Mouse (Mus musculus) lung, embryonic 16.5 days (tissue): ENCODE measurements around the gene Pafah1b3. TPM values are rescaled to one million over a fixed set of nuclear protein-coding genes. Genes with fewer than 3 reads are reported as not detected.

Experiments
- ATAC-seq: fragments of 200-750 bp; cut with Nextera tagmentation; 2 replicates; pipeline ENCODE4 v1.8.0; 2017; ENCODE audit warnings: low read depth, mild to moderate bottlenecking, moderate library complexity
- H3K27ac ChIP-seq: fragments of 300-500 bp; sonication (generic); 2 replicates; pipeline ENCODE4 v1.5.1; 2014; ENCODE audit warnings: mild to moderate bottlenecking, control low read depth, low read length
- H3K27me3 ChIP-seq: fragments of 300-500 bp; sonication (generic); 2 replicates; pipeline ENCODE4 v1.6.1; 2014; ENCODE audit warnings: low read depth, low read length, mixed read lengths; ENCODE audit not compliant: control insufficient read depth, insufficient read depth
- H3K36me3 ChIP-seq: fragments of 300-500 bp; sonication (generic); 2 replicates; pipeline ENCODE4 v1.6.1; 2014; ENCODE audit warnings: low read length; ENCODE audit not compliant: control insufficient read depth, insufficient read depth
- H3K4me1 ChIP-seq: fragments of 300-500 bp; sonication (generic); replicated peaks from 2 replicates; pipeline ENCODE4 v1.6.1; 2014; ENCODE audit warnings: low read length, mixed read lengths; ENCODE audit not compliant: control insufficient read depth, insufficient read depth
- H3K4me2 ChIP-seq: fragments of 300-500 bp; sonication (generic); 2 replicates; pipeline ENCODE4 v1.6.1; 2014; ENCODE audit warnings: low read depth, low read length, control low read depth
- H3K4me3 ChIP-seq: fragments of 300-500 bp; sonication (generic); 2 replicates; pipeline ENCODE4 v1.5.1; 2014; ENCODE audit warnings: mild to moderate bottlenecking, low read length, control low read depth
- H3K9ac ChIP-seq: fragments of 300-500 bp; sonication (generic); 2 replicates; pipeline ENCODE4 v1.6.1; 2014; ENCODE audit warnings: low read length, control low read depth
- H3K9me3 ChIP-seq: fragments of 300-500 bp; sonication (generic); 2 replicates; pipeline ENCODE4 v1.6.1; 2016; ENCODE audit warnings: low read length; ENCODE audit not compliant: control insufficient read depth
- WGBS: fragments of 180-500 bp; shearing (Covaris S2); extraction: QIAGEN DNeasy Blood & Tissue Kit; methylation state at CpG from one replicate; pipeline ENCODE4 v1.1.7; 2014; 5-methylcytosine and 5-hydroxymethylcytosine counted together
- polyA plus RNA-seq: library from polyadenylated mRNA; unstranded; fragments of >200 nt; fragmentation: Nextera tagmentation; extraction: Ambion mirVana; gene quantifications from 2 replicates; pipeline ENCODE4 v1.2.1, GENCODE M21; 2015

Gene Pafah1b3
- polyA plus RNA-seq, 1 experiment from 2014 or later: 170 TPM

GRCm38 (mm10) chr7:25279861-25280791 lies 17.7 kb downstream of the Pafah1b3 start:
- Histone ChIP-seq H3K4me2 (peak overlapping the region; percentile 90), H3K4me3 (peak overlapping the region; percentile 66), H3K27me3 (no peaks in the 10 kb centered on the region), H3K4me1 (peaks cover 54% of the 10 kb centered on the region), H3K9ac (peak overlapping the region; percentile 79), H3K9me3 (no peaks in the 10 kb centered on the region), H3K36me3 (peaks cover 4% of the 10 kb centered on the region), H3K27ac (peak overlapping the region; percentile 99)
- peak; percentile 2 for ATAC-seq
- WGBS: 0% methylated on average over 6 of the region's 6 CpGs

GRCm38 (mm10) chr7:25279076-25279860 lies 18.5 kb downstream of the Pafah1b3 start:
- Histone ChIP-seq H3K9me3 (no peaks in the 10 kb centered on the region), H3K27ac (peak overlapping the region; percentile 99), H3K4me3 (peak overlapping the region; percentile 66), H3K4me1 (peaks cover 48% of the 10 kb centered on the region), H3K4me2 (peak overlapping the region; percentile 90), H3K27me3 (no peaks in the 10 kb centered on the region), H3K36me3 (no peaks in the 10 kb centered on the region), H3K9ac (peak overlapping the region; percentile 79)
- peak; percentile 51 for ATAC-seq
- WGBS: under 1% methylated on average over 36 of the region's 49 CpGs

GRCm38 (mm10) chr7:25278341-25279075 lies 19.3 kb downstream of the Pafah1b3 start:
- H3K4me1 ChIP-seq: peaks cover 41% of the 10 kb centered on the region

GRCm38 (mm10) chr7:25277998-25278340 lies 19.8 kb downstream of the Pafah1b3 start:
- WGBS: 4% methylated on average over 4 of the region's 4 CpGs
- peak overlapping the region; percentile 79 for H3K9ac ChIP-seq
- H3K4me1 ChIP-seq: peaks cover 36% of the 10 kb centered on the region
- peak overlapping the region; percentile 90 for H3K4me2 ChIP-seq
- no peaks in the 10 kb centered on the region for H3K36me3 ChIP-seq
- no peak for ATAC-seq
- no peaks in the 10 kb centered on the region for H3K27me3 ChIP-seq
- no peaks in the 10 kb centered on the region for H3K9me3 ChIP-seq
- H3K4me3 ChIP-seq: peak overlapping the region; percentile 66
- H3K27ac ChIP-seq: peak overlapping the region; percentile 99

More at GRCm38 (mm10) chr7:25278341-25279075, 19.3 kb downstream of the Pafah1b3 start:
- H3K9me3 ChIP-seq: no peaks in the 10 kb centered on the region
- WGBS: under 1% methylated on average over 52 of the region's 60 CpGs
- peak overlapping the region; percentile 90 for H3K4me2 ChIP-seq
- H3K4me3 ChIP-seq: peak overlapping the region; percentile 66
- H3K27ac ChIP-seq: peak overlapping the region; percentile 99
- H3K9ac ChIP-seq: peak overlapping the region; percentile 79
- no peaks in the 10 kb centered on the region for H3K36me3 ChIP-seq
- peak; percentile 66 for ATAC-seq
- H3K27me3 ChIP-seq: no peaks in the 10 kb centered on the region

GRCm38 (mm10) chr7:25277405-25277804 lies 20.4 kb downstream of the Pafah1b3 start:
- no peaks in the 10 kb centered on the region; the same call in 1 of the 2 replicates for H3K36me3 ChIP-seq
- 80% methylated on average over 4 of the region's 4 CpGs for WGBS
- H3K9ac ChIP-seq: peak overlapping the region; percentile 79
- peak overlapping the region; percentile 66 for H3K4me3 ChIP-seq
- peak overlapping the region; percentile 90 for H3K4me2 ChIP-seq
- no peak for ATAC-seq
- H3K27ac ChIP-seq: peak overlapping the region; percentile 99
- H3K4me1 ChIP-seq: peaks cover 35% of the 10 kb centered on the region
- no peaks in the 10 kb centered on the region for H3K9me3 ChIP-seq
- H3K27me3 ChIP-seq: no peaks in the 10 kb centered on the region

- peaks cover 7% of the 10 kb centered on the region for H3K36me3 ChIP-seq
- no peak for ATAC-seq
- no peak overlapping the region for H3K27ac ChIP-seq
- no peaks in the 10 kb centered on the region for H3K27me3 ChIP-seq
- H3K9ac ChIP-seq: peak overlapping the region; percentile 31; the same call in 1 of the 2 replicates
- H3K9me3 ChIP-seq: no peaks in the 10 kb centered on the region
- H3K4me3 ChIP-seq: no peak overlapping the region
- WGBS: 55% methylated on average over 9 of the region's 9 CpGs
- H3K4me1 ChIP-seq: peaks cover 26% of the 10 kb centered on the region
- H3K4me2 ChIP-seq: no peak overlapping the region
Measured at GRCm38 (mm10) chr7:25275555-25276298, 22.1 kb downstream of the Pafah1b3 start.

- Histone ChIP-seq H3K4me3 (no peak overlapping the region), H3K4me2 (no peak overlapping the region), H3K4me1 (peaks cover 19% of the 10 kb centered on the region), H3K36me3 (peaks cover 7% of the 10 kb centered on the region), H3K27ac (no peak overlapping the region), H3K9ac (no peak overlapping the region), H3K27me3 (no peaks in the 10 kb centered on the region), H3K9me3 (no peaks in the 10 kb centered on the region)
- 77% methylated on average over 3 of the region's 3 CpGs for WGBS
- no peak for ATAC-seq
Measured at GRCm38 (mm10) chr7:25274996-25275395, 22.8 kb downstream of the Pafah1b3 start.

- no peak overlapping the region for H3K9ac ChIP-seq
- no peaks in the 10 kb centered on the region for H3K9me3 ChIP-seq
- H3K27me3 ChIP-seq: no peaks in the 10 kb centered on the region
- H3K4me3 ChIP-seq: no peak overlapping the region
- H3K4me1 ChIP-seq: peaks cover 20% of the 10 kb centered on the region
- H3K36me3 ChIP-seq: peaks cover 7% of the 10 kb centered on the region
- WGBS: 39% methylated on average over 5 of the region's 5 CpGs
- no peak for ATAC-seq
- no peak overlapping the region for H3K27ac ChIP-seq
- H3K4me2 ChIP-seq: no peak overlapping the region
Measured at GRCm38 (mm10) chr7:25274571-25274970, 23.2 kb downstream of the Pafah1b3 start.
